Mouse (Mus musculus): ENCODE measurements at regions not wholly inside any gene's neighbourhood (a gene's known extent, or its start where the extent isn't known, plus 50 kb on each side); places are given as distances from the start of the nearest gene placed in this dataset.

DNA sequence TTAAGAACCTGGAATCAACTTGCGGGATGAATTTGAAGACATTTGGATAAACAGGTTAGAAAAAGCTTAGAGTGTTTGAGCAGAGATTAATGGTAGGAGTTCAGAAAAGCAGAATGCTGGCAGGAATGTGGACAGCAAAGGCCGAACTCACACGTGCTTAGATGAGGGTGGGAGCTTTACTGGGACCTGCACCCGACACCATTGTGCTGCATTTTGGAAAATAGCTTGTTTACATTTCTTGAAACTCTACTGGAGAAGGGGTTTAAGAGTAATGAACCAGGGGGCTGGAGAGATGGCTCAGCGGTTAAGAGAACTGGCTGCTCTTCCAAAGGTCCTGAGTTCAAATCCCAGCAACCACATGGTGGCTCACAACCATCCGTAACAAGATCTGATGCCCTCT is 154.9 kb downstream of the Gpat3 start:
- DNase-seq (ENCODE audit: low spot score), result no peak

DNA sequence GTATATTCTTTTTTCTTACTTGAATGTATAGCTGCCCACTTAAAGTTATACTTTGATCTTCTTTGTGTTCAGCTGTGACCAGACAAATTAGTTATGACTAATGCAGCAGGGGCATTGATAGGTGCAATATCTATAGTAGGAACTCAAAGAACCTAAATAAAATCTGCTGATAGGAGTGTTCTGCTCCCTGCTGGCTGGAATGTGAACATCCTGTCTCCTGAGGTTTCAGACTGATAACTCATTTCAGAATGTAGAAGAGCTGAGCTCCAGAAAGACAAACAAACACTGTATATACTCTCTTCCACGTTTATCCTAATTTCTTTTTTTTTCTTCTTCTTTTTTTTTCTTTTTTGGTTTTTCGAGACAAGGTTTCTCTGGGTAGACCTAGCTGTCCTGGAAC is 146.9 kb downstream of the Gpat3 start:
- DNase-seq (ENCODE audit: low spot score), result no peak

- peak; percentile 20 for DNase-seq (ENCODE audit: low spot score)
Observed at GRCm38 (mm10) chr5:100991626-100992025, 146.1 kb downstream of the Gpat3 start.

DNA sequence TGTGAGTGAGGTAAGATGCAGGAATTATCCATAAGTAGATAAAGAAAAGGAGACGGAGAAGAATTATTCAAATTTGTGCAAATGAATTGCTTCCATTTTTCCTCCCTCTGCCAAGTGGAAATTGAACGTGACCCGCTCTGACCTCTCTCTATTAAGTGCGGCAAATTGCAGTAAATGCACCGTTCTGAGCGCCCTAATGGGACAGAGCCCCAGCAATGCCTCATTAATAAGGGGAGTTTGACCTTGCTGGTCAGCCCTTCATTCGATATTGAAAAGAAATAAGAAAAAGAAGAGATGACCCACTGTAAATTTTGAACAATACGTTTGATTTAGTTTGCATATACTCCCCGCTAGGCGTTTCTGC is 137.0 kb downstream of the Gpat3 start:
- DNase-seq (ENCODE audit: low spot score), result no peak

GRCm38 (mm10) chr5:100981849-100982572 is 136.5 kb downstream of the Gpat3 start:
- no peak for DNase-seq (ENCODE audit: low spot score)

- DNase-seq (ENCODE audit: low spot score), result no peak
Observed at GRCm38 (mm10) chr5:100976736-100977135, 131.2 kb downstream of the Gpat3 start.

DNA sequence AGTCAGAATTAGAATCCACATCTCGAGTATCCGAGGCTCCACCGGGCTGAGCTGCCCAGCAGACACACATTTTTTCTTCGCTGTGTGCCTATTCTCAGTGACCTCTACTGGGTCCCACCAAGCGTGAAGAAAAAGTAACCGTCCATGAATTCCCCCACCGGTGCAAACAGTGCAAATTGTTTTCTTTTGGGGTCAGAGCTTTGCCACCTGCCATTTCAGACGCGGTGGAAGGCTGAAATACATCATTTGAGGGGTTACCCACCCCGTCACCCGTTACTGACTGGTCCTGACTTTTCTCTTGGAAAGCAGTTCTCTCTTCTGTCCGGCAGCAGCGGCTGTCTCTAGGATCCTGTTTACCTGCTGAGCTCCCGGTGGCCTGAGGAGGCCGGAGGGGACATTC is 105.7 kb downstream of the Gpat3 start:
- DNase-seq (ENCODE audit: low spot score), result no peak
